Mouse (Mus musculus) neutrophil, adult 59 days (primary cell): ENCODE data around the gene Tceal1. TPM values are rescaled to one million over a fixed set of nuclear protein-coding genes. Genes with fewer than 3 reads are reported as not detected.

Source experiments
- total RNA-seq, 2 experiments: library from RNA; stranded (reverse); gene quantifications; 1 replicate in 1 of 2; 2 replicates in 1 of 2; pipeline ENCODE4 v1.2.4; 2023

Tceal1 gene
- total RNA-seq, result not detected

GRCm38 (mm10) chrX:136707446-136708167, at the start of gene Tceal1:
Gene Tceal1 (plus strand): TSS chrX:136707982.

DNA sequence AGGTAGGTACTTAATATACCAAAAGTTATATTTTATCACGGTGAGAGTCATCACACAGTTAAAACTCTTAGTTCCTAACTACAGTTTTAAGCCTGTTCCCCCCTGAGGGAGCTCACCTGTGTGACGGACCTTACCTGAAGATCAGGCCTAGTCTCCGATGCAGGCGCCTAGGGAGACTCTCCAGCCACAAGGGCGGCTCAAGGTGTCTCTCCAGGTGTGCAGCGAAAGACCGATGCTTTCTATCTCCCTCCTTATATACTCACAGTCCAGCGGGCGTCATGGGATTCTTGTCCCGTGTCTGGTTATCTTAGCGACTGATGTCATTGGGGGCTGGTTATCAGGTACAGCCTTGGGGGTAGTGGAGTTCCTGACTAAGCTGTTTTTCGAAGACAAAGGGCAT, 35.7 kb downstream of the Tceal1 start, which contains the start of gene Morf4l2:
Morf4l2 (minus strand) TSS at position 232 of the 400 bp plus-strand sequence.

Other genes with a start within 250 kb of the Tceal1 start
- gene Kir3dl1, start 190.0 kb upstream of the Tceal1 start, total RNA-seq, result not detected
- not detected for gene Kir3dl2, start 163.9 kb upstream of the Tceal1 start, total RNA-seq
- not detected for gene Tceal3, start 117.1 kb upstream of the Tceal1 start, total RNA-seq
- 10 to 100 TPM; 86.6 to 92.3 TPM for gene Morf4l2, start 35.7 kb downstream of the Tceal1 start, total RNA-seq
- not detected for gene Glra4, start 72.2 kb downstream of the Tceal1 start, total RNA-seq
- gene Plp1, start 114.7 kb downstream of the Tceal1 start, total RNA-seq, result under 1 TPM; 0.24 TPM
- not detected for gene Rab9b, start 160.8 kb downstream of the Tceal1 start, total RNA-seq
- gene H2bfm, start 219.3 kb downstream of the Tceal1 start, total RNA-seq, result not detected